Mouse (Mus musculus) ES-Bruce4 (cell line): ENCODE measurements around the gene Tcte2. TPM values are rescaled to one million over a fixed set of nuclear protein-coding genes. Genes with fewer than 3 reads are reported as not detected.

Experiments used
- H3K27ac ChIP-seq: 2 replicates; pipeline ENCODE4 v1.5.1; 2012; ENCODE audit warnings: low read length, inconsistent platforms; ENCODE audit not compliant: insufficient read depth
- H3K27me3 ChIP-seq: 2 replicates; pipeline ENCODE4 v1.6.1; 2012; ENCODE audit warnings: mild to moderate bottlenecking, low read length, inconsistent platforms; ENCODE audit not compliant: control insufficient read depth, poor library complexity, insufficient read depth, severe bottlenecking
- H3K36me3 ChIP-seq: 2 replicates; pipeline ENCODE4 v1.6.1; 2012; ENCODE audit warnings: inconsistent platforms, mild to moderate bottlenecking, low read length, moderate library complexity; ENCODE audit not compliant: control insufficient read depth, poor library complexity, insufficient read depth, severe bottlenecking
- H3K4me1 ChIP-seq: one replicate; pipeline ENCODE4 v1.8.1; 2011; ENCODE audit warnings: low read length; ENCODE audit not compliant: control insufficient read depth, insufficient read depth
- H3K4me3 ChIP-seq: 2 replicates; pipeline ENCODE4 v1.5.1; 2011; ENCODE audit warnings: low read depth, mild to moderate bottlenecking, low read length
- H3K9ac ChIP-seq: 2 replicates; pipeline ENCODE4 v1.6.1; 2012; ENCODE audit warnings: low read depth, mild to moderate bottlenecking, inconsistent platforms; ENCODE audit not compliant: poor library complexity, severe bottlenecking
- H3K9me3 ChIP-seq: replicated peaks from 2 replicates; pipeline ENCODE4 v1.6.1; 2012; ENCODE audit warnings: mild to moderate bottlenecking, low read length, inconsistent platforms; ENCODE audit not compliant: control insufficient read depth, poor library complexity, insufficient read depth, severe bottlenecking
- CTCF ChIP-seq: IDR thresholded peaks from one replicate; pipeline ENCODE4 v1.8.1; 2011; ENCODE audit warnings: low read depth, low read length
- EP300 ChIP-seq: IDR thresholded peaks from 2 replicates; pipeline ENCODE4 v1.6.1; 2011; ENCODE audit warnings: low read depth, low read length; ENCODE audit not compliant: insufficient read depth
- POLR2A ChIP-seq: IDR thresholded peaks from one replicate; pipeline ENCODE4 v1.8.1; 2011; ENCODE audit warnings: low read length; ENCODE audit not compliant: insufficient read depth
- polyA plus RNA-seq: library from polyadenylated mRNA; stranded (reverse); fragments of >200 nt; gene quantifications from 2 replicates; pipeline ENCODE4 v1.2.4, GENCODE M21; 2011; ENCODE audit warnings: low read depth; ENCODE audit not compliant: missing spikeins, insufficient read depth, insufficient read length

The Tcte2 gene
- polyA plus RNA-seq, 1 experiment, result 8.2 TPM

DNA sequence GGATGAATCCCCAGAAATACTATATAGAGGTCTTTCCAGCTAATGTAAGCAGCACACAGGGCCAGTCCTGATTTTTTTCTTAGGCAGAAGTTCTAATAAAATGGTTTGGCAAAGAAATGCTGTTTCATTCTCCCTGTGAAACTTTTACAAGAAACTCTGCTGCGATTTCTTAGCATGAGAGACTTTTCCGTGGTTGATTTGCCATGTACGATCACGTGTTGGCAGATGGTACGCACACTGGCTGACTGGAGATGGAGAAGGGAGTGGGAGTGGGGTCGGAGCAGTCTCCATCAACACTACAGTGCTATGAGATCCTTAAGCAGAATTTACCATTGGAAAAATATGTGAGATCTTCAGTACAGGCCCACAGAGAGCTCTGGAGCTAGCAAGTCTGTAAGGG is 17.4 kb downstream of the Tcte2 start:
- Histone ChIP-seq H3K4me3 (no peak overlapping the region), H3K27ac (no peak overlapping the region), H3K9ac (no peak overlapping the region), H3K9me3 (no peaks in the 10 kb centered on the region), H3K4me1 (peaks cover 4% of the 10 kb centered on the region), H3K36me3 (no peaks in the 10 kb centered on the region), H3K27me3 (no peaks in the 10 kb centered on the region)
- TF ChIP-seq CTCF (no peak), POLR2A (no peak), EP300 (no peak)

DNA sequence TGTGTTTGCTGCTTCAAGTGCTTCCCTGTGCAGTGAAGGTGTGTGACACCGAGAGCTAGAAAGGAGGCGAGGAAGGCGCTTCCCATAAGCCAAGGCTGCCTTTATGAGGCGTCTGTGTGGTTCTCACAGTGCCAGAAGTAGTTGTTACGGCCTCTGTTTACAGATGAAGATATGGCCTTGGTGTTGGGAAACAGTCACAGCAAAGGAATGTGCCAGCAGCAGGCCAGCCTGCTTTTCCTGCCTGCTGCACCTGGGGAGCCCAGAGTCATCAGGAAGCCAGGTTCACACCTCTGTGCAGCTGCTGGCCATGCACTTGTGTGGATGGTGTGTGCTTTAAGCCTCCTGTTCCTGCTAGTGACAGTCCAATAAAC is 17.9 kb downstream of the Tcte2 start:
- Histone ChIP-seq H3K9ac (no peak overlapping the region), H3K4me3 (no peak overlapping the region), H3K27ac (no peak overlapping the region), H3K36me3 (no peaks in the 10 kb centered on the region), H3K4me1 (peaks cover 4% of the 10 kb centered on the region), H3K27me3 (no peaks in the 10 kb centered on the region), H3K9me3 (no peaks in the 10 kb centered on the region)
- no peak for TF ChIP-seq CTCF

DNA sequence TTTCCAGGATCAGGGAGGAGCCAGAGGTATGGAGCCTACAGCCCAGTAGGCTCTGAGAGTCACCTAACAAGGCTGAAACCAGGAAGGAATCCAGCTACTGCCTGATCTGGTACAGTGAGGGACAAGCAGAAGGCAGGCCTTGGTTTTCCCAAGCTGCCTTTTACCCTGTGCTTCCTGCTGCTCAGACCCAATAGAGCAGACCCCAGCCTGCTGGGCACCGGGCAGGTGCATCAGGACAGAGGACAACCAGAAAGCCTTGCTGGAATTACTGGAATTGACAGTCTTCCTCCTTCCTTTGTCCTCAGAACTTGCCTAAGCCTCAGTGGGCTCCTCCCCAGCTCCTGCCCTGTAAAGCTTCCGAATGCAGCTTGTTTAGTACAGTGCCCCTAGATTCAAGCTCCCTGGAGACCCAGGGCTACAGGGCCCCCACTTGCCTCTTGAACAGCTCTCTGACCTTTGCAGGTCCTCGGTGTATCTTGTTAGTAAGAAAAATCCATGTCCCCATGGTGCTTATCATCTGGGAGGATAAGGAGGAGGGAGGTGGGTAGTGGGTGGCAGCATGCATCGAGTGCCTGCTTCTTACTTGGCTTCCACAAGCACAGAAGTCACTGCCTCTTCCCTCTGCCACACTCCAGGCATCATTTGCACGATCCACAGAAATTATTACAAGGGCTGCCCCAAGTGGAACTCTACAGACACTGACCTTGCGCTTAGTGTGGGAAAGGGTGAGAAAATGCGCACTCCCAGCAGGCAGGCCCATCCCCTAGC is 18.5 kb downstream of the Tcte2 start:
- Histone ChIP-seq H3K27me3 (no peaks in the 10 kb centered on the region), H3K9me3 (no peaks in the 10 kb centered on the region), H3K27ac (no peak overlapping the region), H3K36me3 (no peaks in the 10 kb centered on the region), H3K4me3 (no peak overlapping the region), H3K4me1 (peaks cover 4% of the 10 kb centered on the region), H3K9ac (no peak overlapping the region)
- TF ChIP-seq CTCF (no peak), POLR2A (no peak), EP300 (no peak)

DNA sequence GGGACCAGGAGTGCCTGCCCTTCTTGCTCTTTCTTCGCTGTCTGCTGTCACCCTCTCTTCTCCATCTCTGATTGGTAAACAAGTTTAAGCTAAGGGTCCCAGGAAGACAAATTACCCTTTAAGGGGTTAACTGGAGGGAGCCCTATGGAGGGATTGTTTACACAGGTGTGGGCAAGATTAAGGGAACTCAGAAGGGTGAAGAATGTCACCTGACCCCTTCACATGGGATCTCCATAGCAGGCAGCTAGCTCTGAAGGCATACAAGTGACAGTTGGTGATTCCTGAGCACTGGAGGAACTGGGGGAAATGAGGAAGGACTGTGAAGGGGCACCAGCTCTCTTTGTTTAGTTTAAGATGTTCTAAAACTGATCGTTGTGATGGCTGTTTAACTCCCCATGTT is 19.3 kb downstream of the Tcte2 start:
- H3K4me1 ChIP-seq, result peaks cover 4% of the 10 kb centered on the region
- TF ChIP-seq POLR2A, result no peak
- no peak for TF ChIP-seq CTCF
- TF ChIP-seq EP300, result no peak
- H3K27me3 ChIP-seq, result no peaks in the 10 kb centered on the region
- H3K4me3 ChIP-seq, result no peak overlapping the region
- H3K9ac ChIP-seq, result no peak overlapping the region
- no peaks in the 10 kb centered on the region for H3K9me3 ChIP-seq
- no peaks in the 10 kb centered on the region for H3K36me3 ChIP-seq
- no peak overlapping the region for H3K27ac ChIP-seq

DNA sequence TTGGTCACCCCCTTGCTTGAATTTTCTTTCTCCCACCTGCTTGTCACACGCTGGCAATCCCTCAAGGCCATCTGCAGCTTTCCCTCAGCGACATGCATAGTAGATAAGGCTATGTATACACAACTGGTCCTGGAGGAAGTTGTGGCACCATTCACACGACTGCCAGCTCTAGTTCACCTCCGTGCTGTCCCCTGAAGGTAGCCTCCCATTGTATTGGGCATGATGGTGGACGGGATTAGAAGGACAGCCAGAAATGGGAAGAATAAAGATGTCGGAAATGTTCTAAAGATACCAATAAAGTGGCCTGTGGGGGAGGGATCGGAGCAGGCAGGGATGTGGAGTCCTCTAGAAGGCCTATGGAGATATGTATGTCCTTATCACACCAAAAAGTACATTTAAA is 20.0 kb downstream of the Tcte2 start:
- Histone ChIP-seq H3K27me3 (no peaks in the 10 kb centered on the region), H3K9me3 (no peaks in the 10 kb centered on the region), H3K4me3 (no peak overlapping the region), H3K27ac (no peak overlapping the region), H3K4me1 (peaks cover 4% of the 10 kb centered on the region), H3K36me3 (no peaks in the 10 kb centered on the region), H3K9ac (no peak overlapping the region)
- no peak for TF ChIP-seq EP300
- TF ChIP-seq CTCF, result no peak
- TF ChIP-seq POLR2A, result no peak

DNA sequence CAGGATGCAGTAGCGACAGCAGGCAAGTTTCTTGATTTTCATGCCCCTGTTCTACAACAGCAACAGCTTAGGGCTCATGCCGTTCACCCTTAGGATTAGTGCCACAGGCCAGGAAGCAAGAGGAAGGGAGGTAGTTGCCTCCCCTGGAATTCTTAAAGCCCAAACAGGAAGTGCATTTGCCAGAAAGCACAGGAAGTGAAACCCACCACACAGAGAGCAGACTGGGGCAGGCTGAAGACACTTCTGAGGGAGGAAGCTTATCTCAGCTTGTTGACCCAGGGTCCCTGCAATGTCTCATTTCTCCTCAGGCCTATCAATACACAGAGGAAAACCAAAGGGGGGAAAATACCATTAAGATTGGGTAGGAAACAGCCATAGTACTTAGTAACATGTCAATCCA is 20.8 kb downstream of the Tcte2 start:
- H3K9me3 ChIP-seq, result no peaks in the 10 kb centered on the region
- no peak overlapping the region for H3K9ac ChIP-seq
- H3K36me3 ChIP-seq, result no peaks in the 10 kb centered on the region
- TF ChIP-seq POLR2A, result no peak
- TF ChIP-seq EP300, result no peak
- TF ChIP-seq CTCF, result no peak
- no peak overlapping the region for H3K4me3 ChIP-seq
- H3K27me3 ChIP-seq, result no peaks in the 10 kb centered on the region
- no peak overlapping the region for H3K27ac ChIP-seq
- H3K4me1 ChIP-seq, result peaks cover 4% of the 10 kb centered on the region
